Mouse (Mus musculus) hindbrain, embryonic 16.5 days (tissue): ENCODE data around the gene Commd7. TPM values are rescaled to one million over a fixed set of nuclear protein-coding genes. Genes with fewer than 3 reads are reported as not detected.
A peak's percentile ranks its signal among the peaks of the same experiment; 100 is the strongest.
"Not testable (repeated sequence)": the region's sequence is repeated elsewhere in the genome, so short reads cannot be mapped to it uniquely, and the experiment has no call there.

Experiments used
- ATAC-seq: fragments of 200-750 bp; cut with Nextera tagmentation; 2 replicates; pipeline ENCODE4 v1.8.0; 2017; ENCODE audit warnings: moderate TSS enrichment, moderate library complexity
- H3K27ac ChIP-seq: fragments of 300-500 bp; sonication (generic); 2 replicates; pipeline ENCODE4 v1.5.1; 2014; ENCODE audit warnings: low read depth, mild to moderate bottlenecking, control low read depth, low read length, moderate library complexity
- H3K27me3 ChIP-seq: fragments of 300-500 bp; sonication (generic); replicated peaks from 2 replicates; pipeline ENCODE4 v1.6.1; 2014; ENCODE audit warnings: low read length; ENCODE audit not compliant: control insufficient read depth, insufficient read depth
- H3K36me3 ChIP-seq: fragments of 300-500 bp; sonication (generic); 2 replicates; pipeline ENCODE4 v1.6.1; 2014; ENCODE audit warnings: mild to moderate bottlenecking, low read length, moderate library complexity, mixed read lengths; ENCODE audit not compliant: control insufficient read depth, insufficient read depth
- H3K4me1 ChIP-seq: fragments of 300-500 bp; sonication (generic); 2 replicates; pipeline ENCODE4 v1.6.1; 2014; ENCODE audit warnings: low read depth, low read length; ENCODE audit not compliant: control insufficient read depth, insufficient read depth
- H3K4me2 ChIP-seq: fragments of 300-500 bp; sonication (generic); 2 replicates; pipeline ENCODE4 v1.6.1; 2014; ENCODE audit warnings: mild to moderate bottlenecking, low read length, control low read depth, moderate library complexity
- H3K4me3 ChIP-seq: fragments of 300-500 bp; sonication (generic); 2 replicates; pipeline ENCODE4 v1.5.1; 2014; ENCODE audit warnings: mild to moderate bottlenecking, low read length, control low read depth, moderate library complexity
- H3K9ac ChIP-seq: fragments of 300-500 bp; sonication (generic); 2 replicates; pipeline ENCODE4 v1.6.1; 2014; ENCODE audit warnings: low read depth, mild to moderate bottlenecking, control low read depth, low read length, moderate library complexity
- H3K9me3 ChIP-seq: fragments of 300-500 bp; sonication (generic); 2 replicates; pipeline ENCODE4 v1.6.1; 2014; ENCODE audit warnings: mild to moderate bottlenecking, low read length, moderate library complexity; ENCODE audit not compliant: control insufficient read depth
- WGBS: fragments of 180-500 bp; shearing (Covaris S2); extraction: QIAGEN DNeasy Blood & Tissue Kit; methylation state at CpG from one replicate; pipeline ENCODE4 v1.1.7; 2014; 5-methylcytosine and 5-hydroxymethylcytosine counted together
- polyA plus RNA-seq: library from polyadenylated mRNA; unstranded; fragments of >200 nt; fragmentation: Nextera tagmentation; extraction: Ambion mirVana; gene quantifications from 2 replicates; pipeline ENCODE4 v1.2.1, GENCODE M21; 2015

Gene Commd7
- polyA plus RNA-seq, 1 experiment from 2014 or later, result 94.7 TPM

DNA sequence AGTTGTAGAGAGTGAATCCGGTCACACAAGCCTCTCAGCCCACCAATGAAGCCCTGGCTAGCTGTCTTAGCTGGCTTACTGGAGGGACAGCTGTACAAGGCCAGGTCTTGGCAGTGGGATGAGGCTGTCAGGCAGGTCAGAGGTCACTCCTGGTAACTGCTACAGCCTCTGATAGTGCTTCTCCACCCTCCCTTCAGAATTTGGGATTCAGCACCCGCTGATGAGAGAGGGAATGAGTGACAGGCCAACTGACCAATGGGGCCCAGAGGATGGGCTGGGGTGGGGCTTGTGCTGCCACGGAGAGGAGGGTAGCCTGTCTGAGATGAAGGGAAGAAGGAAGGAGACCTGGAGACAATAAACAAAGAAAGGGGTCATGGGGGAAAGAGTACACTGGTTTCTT is 28.0 kb upstream of the Commd7 start:
- 51% methylated on average over 3 of the region's 3 CpGs for WGBS
- no peak for ATAC-seq

GRCm38 (mm10) chr2:153657659-153658058 is 25.1 kb upstream of the Commd7 start:
- not testable (repeated sequence) for H3K4me1 ChIP-seq, H3K36me3 ChIP-seq, H3K9me3 ChIP-seq, H3K27ac ChIP-seq, H3K9ac ChIP-seq, H3K27me3 ChIP-seq, H3K4me3 ChIP-seq, ATAC-seq, H3K4me2 ChIP-seq
- 90% methylated on average over 6 of the region's 8 CpGs for WGBS

More for the DNA sequence above, 28.0 kb upstream of the Commd7 start:
- no peaks in the 10 kb centered on the region for H3K9me3 ChIP-seq
- H3K4me1 ChIP-seq, result no peaks in the 10 kb centered on the region
- no peak overlapping the region for H3K9ac ChIP-seq
- H3K4me3 ChIP-seq, result no peak overlapping the region
- no peaks in the 10 kb centered on the region; the same call in 1 of the 2 replicates for H3K36me3 ChIP-seq
- H3K4me2 ChIP-seq, result no peak overlapping the region
- H3K27ac ChIP-seq, result no peak overlapping the region
- H3K27me3 ChIP-seq, result no peaks in the 10 kb centered on the region

GRCm38 (mm10) chr2:153651681-153652080 is 19.1 kb upstream of the Commd7 start:
- Histone ChIP-seq H3K4me3 (no peak overlapping the region), H3K36me3 (no peaks in the 10 kb centered on the region), H3K4me2 (no peak overlapping the region), H3K27ac (no peak overlapping the region), H3K9me3 (no peaks in the 10 kb centered on the region), H3K4me1 (peaks cover 10% of the 10 kb centered on the region), H3K27me3 (no peaks in the 10 kb centered on the region), H3K9ac (no peak overlapping the region)
- no peak for ATAC-seq
- WGBS, result 53% methylated on average over 3 of the region's 3 CpGs

- H3K9me3 ChIP-seq, result no peaks in the 10 kb centered on the region
- H3K9ac ChIP-seq, result peak overlapping the region; percentile 93
- ATAC-seq, result no peak; the same call in 1 of the 2 replicates
- H3K27me3 ChIP-seq, result no peaks in the 10 kb centered on the region
- H3K4me3 ChIP-seq, result peak overlapping the region; percentile 85
- 2% methylated on average over 28 of the region's 28 CpGs for WGBS
- H3K4me2 ChIP-seq, result peak overlapping the region; percentile 98
- no peak overlapping the region for H3K27ac ChIP-seq
- no peaks in the 10 kb centered on the region for H3K36me3 ChIP-seq
- H3K4me1 ChIP-seq, result peaks cover 10% of the 10 kb centered on the region
These were observed 17.6 kb upstream of the Commd7 start for GRCm38 (mm10) chr2:153650014-153650687.

GRCm38 (mm10) chr2:153649298-153650013 is 16.9 kb upstream of the Commd7 start, which contains the start of gene Dnmt3b:
Dnmt3b (plus strand) TSS chr2:153649450.
- WGBS, result under 1% methylated on average over 79 of the region's 93 CpGs
- Histone ChIP-seq H3K9me3 (no peaks in the 10 kb centered on the region), H3K27me3 (no peaks in the 10 kb centered on the region), H3K9ac (peak within 1 kb of the TSS; percentile 93), H3K4me1 (peaks cover 10% of the 10 kb centered on the region), H3K4me3 (peak within 1 kb of the TSS; percentile 85), H3K4me2 (peak within 1 kb of the TSS; percentile 98), H3K36me3 (no peaks in the 10 kb centered on the region), H3K27ac (peak within 1 kb of the TSS; percentile 44; the same call in 1 of the 2 replicates)
- ATAC-seq, result peak; percentile 92

DNA sequence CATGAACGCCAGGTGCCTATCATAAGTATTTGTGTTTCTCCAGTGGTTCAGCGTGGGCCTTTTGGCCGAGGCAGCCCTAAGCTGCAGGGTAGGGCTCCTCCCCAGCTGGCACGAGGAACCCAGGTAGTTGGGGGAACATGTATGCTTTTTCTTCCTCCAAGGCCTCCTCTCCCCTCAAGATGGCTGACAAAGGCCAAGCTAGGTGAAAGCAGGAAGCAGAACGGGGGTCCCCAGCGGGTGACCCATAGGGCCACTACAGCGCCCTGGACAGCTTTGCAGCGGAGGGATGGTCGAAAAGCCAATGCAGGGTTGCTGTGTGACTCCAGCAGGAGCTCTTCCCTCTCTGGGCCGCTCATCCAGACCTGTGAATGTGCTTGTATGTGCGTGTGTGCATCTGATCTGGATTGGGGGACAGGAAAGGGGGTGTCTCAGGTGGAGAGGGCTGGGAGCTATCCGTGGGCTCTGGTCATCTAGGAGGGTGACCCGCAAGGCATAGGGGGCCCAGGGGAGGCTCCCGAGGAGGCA is 16.3 kb upstream of the Commd7 start:
- WGBS, result 19% methylated on average over 13 of the region's 14 CpGs
- Histone ChIP-seq H3K36me3 (no peaks in the 10 kb centered on the region), H3K27ac (no peak overlapping the region), H3K4me1 (peaks cover 10% of the 10 kb centered on the region), H3K27me3 (no peaks in the 10 kb centered on the region), H3K4me2 (peak overlapping the region; percentile 98), H3K4me3 (peak overlapping the region; percentile 85), H3K9ac (peak overlapping the region; percentile 93), H3K9me3 (no peaks in the 10 kb centered on the region)
- peak; percentile 48; the same call in 1 of the 2 replicates for ATAC-seq

DNA sequence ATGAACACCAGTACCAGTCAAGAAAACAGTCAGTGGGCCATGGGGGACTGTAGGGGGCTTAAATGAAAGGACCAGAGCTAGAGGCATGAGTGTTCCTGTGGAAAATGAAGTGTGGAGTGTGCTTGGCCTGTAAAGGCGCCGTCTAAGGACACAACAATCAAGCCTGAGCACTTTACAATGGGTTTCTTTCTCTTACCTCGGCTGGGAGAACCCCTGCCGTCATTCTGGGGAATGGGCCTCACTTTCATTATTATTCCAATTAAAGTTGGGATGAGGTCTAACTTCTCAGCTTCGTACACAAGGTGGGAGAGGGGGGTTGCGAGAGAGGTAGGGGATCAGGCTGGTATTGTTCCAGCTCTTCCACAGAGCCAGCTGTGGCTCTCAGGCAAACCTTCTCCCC is 10.4 kb upstream of the Commd7 start:
- Histone ChIP-seq H3K27me3 (no peaks in the 10 kb centered on the region; the same call in 1 of the 2 replicates), H3K4me2 (no peak overlapping the region), H3K27ac (no peak overlapping the region), H3K4me3 (no peak overlapping the region), H3K4me1 (no peaks in the 10 kb centered on the region), H3K36me3 (no peaks in the 10 kb centered on the region), H3K9ac (no peak overlapping the region), H3K9me3 (no peaks in the 10 kb centered on the region)
- no peak for ATAC-seq
- WGBS, result 14% methylated on average over 6 of the region's 6 CpGs

- no peaks in the 10 kb centered on the region; the same call in 1 of the 2 replicates for H3K27me3 ChIP-seq
- ATAC-seq, result no peak
- no peak overlapping the region for H3K4me3 ChIP-seq
- no peak overlapping the region for H3K4me2 ChIP-seq
- H3K36me3 ChIP-seq, result no peaks in the 10 kb centered on the region
- no peaks in the 10 kb centered on the region for H3K4me1 ChIP-seq
- 16% methylated on average over 3 of the region's 3 CpGs for WGBS
- no peak overlapping the region for H3K27ac ChIP-seq
- H3K9me3 ChIP-seq, result no peaks in the 10 kb centered on the region
- no peak overlapping the region for H3K9ac ChIP-seq
These were observed 9.9 kb upstream of the Commd7 start for GRCm38 (mm10) chr2:153642496-153642895.
